Mouse (Mus musculus) heart, embryonic 16.5 days (tissue): Measurements from ENCODE around the gene Lexm. TPM values are rescaled to one million over a fixed set of nuclear protein-coding genes. Genes with fewer than 3 reads are reported as not detected.

Experiments used
- ATAC-seq: fragments of 200-750 bp; cut with Nextera tagmentation; replicated peaks from 2 replicates; pipeline ENCODE4 v1.8.0; 2017; ENCODE audit warnings: moderate number of reproducible peaks; ENCODE audit not compliant: insufficient read depth, low FRiP score; ENCODE audit errors: extremely low read depth
- H3K27ac ChIP-seq: fragments of 300-500 bp; sonication (generic); 2 replicates; pipeline ENCODE4 v1.5.1; 2014; ENCODE audit warnings: mild to moderate bottlenecking, low read length, control low read depth, moderate library complexity
- H3K27me3 ChIP-seq: fragments of 300-500 bp; sonication (generic); 2 replicates; pipeline ENCODE4 v1.6.1; 2014; ENCODE audit warnings: low read length, mixed read lengths; ENCODE audit not compliant: control insufficient read depth, insufficient read depth
- H3K36me3 ChIP-seq: fragments of 300-500 bp; sonication (generic); 2 replicates; pipeline ENCODE4 v1.6.1; 2014; ENCODE audit not compliant: control insufficient read depth, insufficient read depth
- H3K4me1 ChIP-seq: fragments of 300-500 bp; sonication (generic); 2 replicates; pipeline ENCODE4 v1.6.1; 2014; ENCODE audit warnings: low read length, mixed read lengths; ENCODE audit not compliant: control insufficient read depth, insufficient read depth
- H3K4me2 ChIP-seq: fragments of 300-500 bp; sonication (generic); 2 replicates; pipeline ENCODE4 v1.6.1; 2014; ENCODE audit warnings: low read depth, mild to moderate bottlenecking, control low read depth, low read length
- H3K4me3 ChIP-seq: fragments of 300-500 bp; sonication (generic); 2 replicates; pipeline ENCODE4 v1.5.1; 2014; ENCODE audit warnings: mild to moderate bottlenecking, control low read depth, low read length
- H3K9ac ChIP-seq: fragments of 300-500 bp; sonication (generic); 2 replicates; pipeline ENCODE4 v1.6.1; 2014; ENCODE audit warnings: low read length, control low read depth
- H3K9me3 ChIP-seq: fragments of 300-500 bp; sonication (generic); replicated peaks from 2 replicates; pipeline ENCODE4 v1.6.1; 2016; ENCODE audit warnings: low read length; ENCODE audit not compliant: control insufficient read depth
- WGBS: fragments of 180-500 bp; shearing (Covaris S2); extraction: QIAGEN DNeasy Blood & Tissue Kit; methylation state at CpG from one replicate; pipeline ENCODE4 v1.1.7; 2014; 5-methylcytosine and 5-hydroxymethylcytosine counted together
- polyA plus RNA-seq: library from polyadenylated mRNA; unstranded; fragments of >200 nt; fragmentation: Nextera tagmentation; extraction: Ambion mirVana; gene quantifications from 2 replicates; pipeline ENCODE4 v1.2.1, GENCODE M21; 2015

Lexm gene
- polyA plus RNA-seq, 1 experiment from 2014 or later, result not detected

- no peak overlapping the region for H3K4me2 ChIP-seq
- no peaks in the 10 kb centered on the region for H3K9me3 ChIP-seq
- peaks cover 25% of the 10 kb centered on the region for H3K27me3 ChIP-seq
- H3K4me3 ChIP-seq, result no peak overlapping the region
- no peaks in the 10 kb centered on the region for H3K36me3 ChIP-seq
- no peak overlapping the region for H3K27ac ChIP-seq
- 0 out of 2 replicates have a peak, but pooled peaks cover 2% of the 10 kb centered on the region for H3K4me1 ChIP-seq
- H3K9ac ChIP-seq, result no peak overlapping the region
- WGBS, result 26% methylated on average over 14 of the region's 14 CpGs
- no peak; the same call in 1 of the 2 replicates for ATAC-seq
Measured at GRCm38 (mm10) chr4:106630333-106631220, 13.5 kb upstream of the Lexm start.

GRCm38 (mm10) chr4:106629374-106629773 lies 12.3 kb upstream of the Lexm start:
- no peaks in the 10 kb centered on the region for H3K36me3 ChIP-seq
- 0 out of 2 replicates have a peak, but pooled peaks cover 2% of the 10 kb centered on the region for H3K4me1 ChIP-seq
- no peak overlapping the region for H3K4me3 ChIP-seq
- H3K27me3 ChIP-seq, result peaks cover 35% of the 10 kb centered on the region
- WGBS, result 61% methylated on average over 5 of the region's 5 CpGs
- H3K9me3 ChIP-seq, result no peaks in the 10 kb centered on the region
- ATAC-seq, result no peak
- H3K4me2 ChIP-seq, result no peak overlapping the region
- H3K27ac ChIP-seq, result no peak overlapping the region
- no peak overlapping the region for H3K9ac ChIP-seq

DNA sequence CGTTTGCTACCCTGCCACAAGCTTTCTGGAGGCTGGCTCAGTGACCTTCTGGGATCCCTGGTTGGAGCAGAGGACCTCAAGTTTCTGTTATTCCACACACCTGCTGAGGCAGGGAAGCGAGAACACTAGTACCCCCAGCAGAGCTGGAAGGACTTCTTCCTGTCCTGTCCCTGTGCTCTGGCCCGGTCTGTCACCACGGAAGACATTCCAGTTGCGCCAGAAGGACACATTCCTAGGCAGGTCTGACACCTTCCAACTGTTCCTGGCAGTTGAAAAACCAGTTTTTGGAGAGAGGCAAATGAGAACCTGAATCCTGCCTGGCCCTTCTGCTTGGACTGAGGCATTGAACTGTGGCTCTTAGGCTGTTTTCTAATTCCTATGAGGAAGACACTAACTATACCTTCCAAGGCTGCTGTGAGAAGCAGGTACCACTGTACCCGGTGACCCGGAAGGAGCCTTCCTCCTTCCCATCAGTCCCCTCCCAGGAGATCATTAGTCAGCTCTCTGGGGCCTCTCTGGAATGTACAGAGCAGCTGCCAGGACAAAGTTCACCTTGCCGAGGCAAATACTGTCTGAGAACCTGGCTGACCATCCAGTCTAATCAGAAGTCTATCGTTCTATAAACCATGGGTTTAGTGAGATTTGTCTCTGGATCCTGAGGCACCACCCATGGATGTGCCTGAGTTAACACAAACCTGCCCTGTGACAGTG lies 11.8 kb upstream of the Lexm start:
- Histone ChIP-seq H3K27me3 (peaks cover 39% of the 10 kb centered on the region), H3K4me1 (0 out of 2 replicates have a peak, but pooled peaks cover 2% of the 10 kb centered on the region)

GRCm38 (mm10) chr4:106627809-106628208 lies 10.8 kb upstream of the Lexm start:
- Histone ChIP-seq H3K4me2 (no peak overlapping the region), H3K9me3 (no peaks in the 10 kb centered on the region), H3K9ac (no peak overlapping the region), H3K36me3 (no peaks in the 10 kb centered on the region), H3K27me3 (peaks cover 46% of the 10 kb centered on the region), H3K4me3 (no peak overlapping the region), H3K4me1 (0 out of 2 replicates have a peak, but pooled peaks cover 2% of the 10 kb centered on the region), H3K27ac (no peak overlapping the region)
- no peak for ATAC-seq
- WGBS, result 75% methylated on average over 5 of the region's 5 CpGs

More for the DNA sequence above, 11.8 kb upstream of the Lexm start:
- 29% methylated on average over 9 of the region's 9 CpGs for WGBS
- Histone ChIP-seq H3K4me2 (no peak overlapping the region), H3K9me3 (no peaks in the 10 kb centered on the region), H3K4me3 (no peak overlapping the region), H3K36me3 (no peaks in the 10 kb centered on the region), H3K9ac (no peak overlapping the region), H3K27ac (no peak overlapping the region)
- no peak for ATAC-seq

- no peak for ATAC-seq
- Histone ChIP-seq H3K36me3 (no peaks in the 10 kb centered on the region), H3K4me1 (no peaks in the 10 kb centered on the region), H3K9me3 (no peaks in the 10 kb centered on the region), H3K4me2 (no peak overlapping the region), H3K27me3 (peaks cover 69% of the 10 kb centered on the region), H3K9ac (no peak overlapping the region), H3K4me3 (no peak overlapping the region), H3K27ac (no peak overlapping the region)
- WGBS, result 84% methylated on average over 10 of the region's 10 CpGs
Measured at GRCm38 (mm10) chr4:106624271-106624670, 7.2 kb upstream of the Lexm start.

GRCm38 (mm10) chr4:106622712-106623111 lies 5.7 kb upstream of the Lexm start:
- Histone ChIP-seq H3K4me1 (no peaks in the 10 kb centered on the region), H3K27ac (no peak overlapping the region), H3K4me2 (no peak overlapping the region; the same call in 1 of the 2 replicates), H3K4me3 (no peak overlapping the region), H3K9me3 (no peaks in the 10 kb centered on the region), H3K27me3 (peaks cover 64% of the 10 kb centered on the region), H3K36me3 (no peaks in the 10 kb centered on the region), H3K9ac (no peak overlapping the region)
- no peak for ATAC-seq
- 25% methylated on average over 28 of the region's 28 CpGs for WGBS

GRCm38 (mm10) chr4:106622030-106622493 lies 5.0 kb upstream of the Lexm start, which contains the start of gene Ttc22:
Ttc22 (plus strand) TSS chr4:106622432.
- H3K4me3 ChIP-seq, result no peak within 1 kb of the TSS
- 16% methylated on average over 16 of the region's 16 CpGs for WGBS
- peaks cover 59% of the 10 kb centered on the region for H3K27me3 ChIP-seq
- no peaks in the 10 kb centered on the region for H3K9me3 ChIP-seq
- peak within 1 kb of the TSS; percentile 6; the same call in 1 of the 2 replicates for H3K4me2 ChIP-seq
- H3K27ac ChIP-seq, result no peak within 1 kb of the TSS
- ATAC-seq, result no peak
- no peaks in the 10 kb centered on the region for H3K4me1 ChIP-seq
- H3K36me3 ChIP-seq, result no peaks in the 10 kb centered on the region
- no peak within 1 kb of the TSS for H3K9ac ChIP-seq

- H3K9ac ChIP-seq, result no peak overlapping the region
- no peaks in the 10 kb centered on the region for H3K9me3 ChIP-seq
- WGBS, result 57% methylated on average over 3 of the region's 3 CpGs
- no peaks in the 10 kb centered on the region for H3K36me3 ChIP-seq
- 0 out of 2 replicates have a peak, but pooled peaks cover 2% of the 10 kb centered on the region for H3K4me1 ChIP-seq
- H3K27me3 ChIP-seq, result peaks cover 60% of the 10 kb centered on the region
- H3K27ac ChIP-seq, result no peak overlapping the region
- no peak overlapping the region for H3K4me2 ChIP-seq
- no peak overlapping the region for H3K4me3 ChIP-seq
- ATAC-seq, result no peak
Measured at GRCm38 (mm10) chr4:106621428-106621827, 4.4 kb upstream of the Lexm start.
